Mouse (Mus musculus): ENCODE results near the gene Prdm16. TPM values are rescaled to one million over a fixed set of nuclear protein-coding genes. Genes with fewer than 3 reads are reported as not detected.

The Prdm16 gene
- total RNA-seq, 2 experiments from 2014 or later, result 9.7 to 12.2 TPM

GRCm38 (mm10) chr4:154481771-154482637, 154.7 kb downstream of the Prdm16 start:
- no peak for DNase-seq (ENCODE audit: low spot score in 2 of 2)

GRCm38 (mm10) chr4:154480544-154481260, 156.0 kb downstream of the Prdm16 start:
- no peak for DNase-seq (ENCODE audit: low spot score in 2 of 2)

GRCm38 (mm10) chr4:154480143-154480542, 156.5 kb downstream of the Prdm16 start:
- no peak for DNase-seq (ENCODE audit: low spot score in 2 of 2)

- DNase-seq (ENCODE audit: low spot score in 2 of 2), result no peak
Observed at GRCm38 (mm10) chr4:154478933-154479613, 157.6 kb downstream of the Prdm16 start.

GRCm38 (mm10) chr4:154473571-154474307, 162.9 kb downstream of the Prdm16 start:
- no peak for DNase-seq (ENCODE audit: low spot score in 2 of 2)

DNA sequence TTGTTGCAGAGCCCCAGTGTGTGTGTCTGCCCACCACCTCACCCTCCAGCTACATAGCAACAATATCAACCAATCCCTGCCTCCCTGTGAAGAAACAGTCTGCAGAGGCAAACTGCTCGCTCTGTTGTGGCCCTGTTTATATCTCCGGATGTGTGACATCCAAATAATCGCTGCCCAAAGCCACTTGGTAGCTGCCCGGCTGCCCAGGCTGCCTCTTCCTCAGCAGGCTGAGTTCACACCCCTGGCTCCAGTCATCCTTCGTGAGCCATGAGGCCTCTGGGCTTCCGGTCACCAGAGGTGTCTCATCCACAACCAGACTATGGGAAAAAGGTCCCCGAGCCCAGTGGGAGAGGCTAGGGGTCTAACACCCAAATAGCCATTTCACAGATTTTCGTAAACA, 164.1 kb downstream of the Prdm16 start:
- DNase-seq (ENCODE audit: low spot score in 2 of 2), result no peak

GRCm38 (mm10) chr4:154471447-154472101, 165.1 kb downstream of the Prdm16 start:
- no peak for DNase-seq (ENCODE audit: low spot score in 2 of 2)

GRCm38 (mm10) chr4:154466305-154466704, 170.4 kb downstream of the Prdm16 start:
- DNase-seq (ENCODE audit: low spot score in 2 of 2), result no peak

GRCm38 (mm10) chr4:154465123-154465522, 171.6 kb downstream of the Prdm16 start:
- no peak for DNase-seq (ENCODE audit: low spot score in 2 of 2)

DNA sequence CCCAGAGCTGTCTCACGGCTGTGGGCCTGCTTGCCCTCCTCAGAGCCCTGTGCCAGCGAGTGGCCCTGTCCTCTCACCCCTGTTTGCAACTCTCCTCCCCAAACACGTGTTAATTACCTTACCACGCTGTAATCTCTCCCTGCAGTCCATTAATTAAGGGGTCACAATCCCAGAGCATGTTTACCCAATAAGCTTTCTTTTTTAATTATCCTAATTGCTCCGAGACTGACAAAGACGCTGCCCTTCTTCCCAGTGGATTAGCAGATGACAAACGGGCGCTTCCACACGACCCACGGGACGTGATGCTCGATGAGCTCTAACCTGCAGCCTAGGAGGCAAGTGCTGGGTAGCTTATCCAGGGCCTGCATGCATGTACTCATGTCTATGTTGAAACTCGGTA, 176.7 kb downstream of the Prdm16 start:
- DNase-seq (ENCODE audit: low spot score in 2 of 2), result no peak

- no peak for DNase-seq (ENCODE audit: low spot score in 2 of 2)
Observed at GRCm38 (mm10) chr4:154457756-154458155, 178.9 kb downstream of the Prdm16 start.

DNA sequence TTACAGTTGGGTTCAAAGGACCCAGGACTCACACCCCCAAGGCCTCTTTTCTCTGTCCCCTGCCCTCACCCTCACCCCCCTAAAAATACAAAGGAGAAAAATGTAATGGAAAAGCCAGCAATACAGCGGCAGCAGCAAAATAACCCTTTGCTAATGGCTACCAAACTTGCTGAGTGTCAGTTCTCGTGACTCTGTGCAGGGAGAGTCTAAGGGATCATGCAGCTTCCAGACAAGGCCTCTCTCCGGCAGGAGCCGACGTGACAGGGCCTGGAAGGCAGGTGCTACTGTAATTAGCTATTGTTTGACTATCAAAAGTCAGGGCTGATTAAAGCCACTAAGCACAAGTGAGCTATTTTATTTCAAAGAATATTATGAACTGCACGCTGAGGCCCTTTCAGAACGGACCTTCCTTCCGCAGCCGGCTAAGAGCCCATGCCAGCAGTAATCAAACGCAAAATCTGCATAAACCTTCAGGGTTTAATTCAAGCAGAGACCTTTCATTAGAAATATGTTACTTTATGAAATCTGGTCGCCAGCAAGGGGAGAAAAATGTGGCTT, 180.3 kb downstream of the Prdm16 start:
- no peak for DNase-seq (ENCODE audit: low spot score in 2 of 2)

DNA sequence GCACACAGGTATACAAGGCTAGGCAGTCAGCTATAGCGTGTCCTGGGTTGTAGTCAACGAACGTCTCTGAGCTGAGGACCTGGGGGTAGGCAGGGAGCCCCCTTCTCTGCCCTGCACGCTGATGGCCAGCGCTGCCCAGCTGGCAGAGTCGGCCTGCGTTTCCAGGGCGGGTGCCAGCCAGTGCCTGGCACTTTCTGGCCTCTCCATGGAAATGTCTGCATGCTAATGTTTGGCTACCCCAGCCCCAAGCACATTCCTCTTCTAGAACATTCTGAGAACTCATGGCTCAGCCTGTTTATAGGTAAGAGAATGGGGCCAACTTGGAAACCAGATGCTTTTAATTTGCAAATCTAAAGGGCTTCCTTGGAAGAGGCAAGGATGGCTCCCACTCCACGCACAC, 186.2 kb downstream of the Prdm16 start:
- peak in 1 of 2 experiments; percentile 25 for DNase-seq (ENCODE audit: low spot score in 2 of 2)

- DNase-seq (ENCODE audit: low spot score in 2 of 2), result no peak
Observed at GRCm38 (mm10) chr4:154450036-154450435, 186.6 kb downstream of the Prdm16 start.

GRCm38 (mm10) chr4:154449343-154449742, 187.3 kb downstream of the Prdm16 start:
- DNase-seq (ENCODE audit: low spot score in 2 of 2), result peak in 1 of 2 experiments; percentile 56

- DNase-seq (ENCODE audit: low spot score in 2 of 2), result no peak
Observed at GRCm38 (mm10) chr4:154445721-154446120, 191.0 kb downstream of the Prdm16 start.

GRCm38 (mm10) chr4:154442645-154443304, 193.9 kb downstream of the Prdm16 start:
- no peak for DNase-seq (ENCODE audit: low spot score in 2 of 2)

- DNase-seq (ENCODE audit: low spot score in 2 of 2), result no peak
Observed at GRCm38 (mm10) chr4:154439455-154440052, 197.1 kb downstream of the Prdm16 start.

DNA sequence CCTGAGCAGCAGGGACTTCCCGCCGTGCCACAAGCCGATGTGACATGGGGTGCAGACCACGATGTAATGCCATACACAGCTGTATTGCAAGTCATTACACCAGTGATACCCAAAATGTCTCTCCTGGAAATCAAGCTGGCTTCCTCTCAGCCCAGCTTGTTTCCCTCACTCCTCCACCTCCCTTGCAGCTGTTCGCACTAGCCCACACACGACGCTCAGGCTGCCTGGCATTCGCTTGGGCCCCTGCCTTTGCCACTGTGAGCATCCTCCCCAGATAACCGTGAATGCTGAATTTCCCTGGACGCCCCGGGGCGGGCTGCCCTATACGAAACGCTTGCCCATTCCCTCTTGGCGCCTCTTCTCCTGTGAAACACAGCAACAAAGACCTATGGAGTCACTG, 198.1 kb downstream of the Prdm16 start:
- peak in 1 of 2 experiments; percentile 41 for DNase-seq (ENCODE audit: low spot score in 2 of 2)
